Mouse (Mus musculus) cortical plate, adult 2 months (tissue): ENCODE data around the gene Zfp638.

Experiments
- CTCF ChIP-seq: fragments of 200-500 bp; IDR thresholded peaks from 2 replicates; pipeline ENCODE4 v1.5.1; 2011; ENCODE audit warnings: mild to moderate bottlenecking, control low read depth, low read length; ENCODE audit not compliant: insufficient read depth; ENCODE audit errors: extremely low read depth
- POLR2A ChIP-seq: fragments of 200-500 bp; IDR thresholded peaks from 2 replicates; pipeline ENCODE4 v1.6.1; 2011; ENCODE audit warnings: mild to moderate bottlenecking, low read length, control low read depth; ENCODE audit not compliant: insufficient read depth; ENCODE audit errors: extremely low read depth

GRCm38 (mm10) chr6:83906659-83907058 lies 39.8 kb downstream of the Zfp638 start:
- TF ChIP-seq CTCF (no peak), POLR2A (no peak)
